Mouse (Mus musculus): ENCODE measurements around the gene Apol7a. TPM values are rescaled to one million over a fixed set of nuclear protein-coding genes. Genes with fewer than 3 reads are reported as not detected.

Apol7a gene
- total RNA-seq, 2 experiments from 2014 or later, result not detected

GRCm38 (mm10) chr15:77376920-77377319 lies 22.0 kb downstream of the Apol7a start:
- peak; percentile 67 to 81 for DNase-seq

GRCm38 (mm10) chr15:77370588-77370987 lies 28.3 kb downstream of the Apol7a start:
- no peak for DNase-seq

DNA sequence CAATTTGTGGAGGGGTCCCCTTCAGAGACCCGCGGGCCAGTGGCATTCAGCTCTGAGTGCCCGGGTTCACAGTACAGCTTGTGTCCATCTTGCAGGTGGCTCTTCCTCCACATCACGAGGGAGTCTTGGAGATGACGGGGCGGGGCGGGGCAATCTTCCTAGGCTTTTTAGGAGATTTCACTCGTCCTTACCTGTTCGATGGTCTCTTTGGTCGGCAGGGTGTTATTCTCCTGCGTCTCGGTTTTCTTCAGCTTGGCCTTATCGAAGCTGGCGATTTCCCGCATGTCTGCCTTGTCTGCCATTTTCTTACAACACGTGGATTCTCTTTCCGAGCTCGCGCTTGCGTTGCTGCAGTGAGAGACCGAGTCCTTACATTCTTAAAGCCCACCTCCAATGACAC lies 28.9 kb downstream of the Apol7a start:
- DNase-seq, result no peak

DNA sequence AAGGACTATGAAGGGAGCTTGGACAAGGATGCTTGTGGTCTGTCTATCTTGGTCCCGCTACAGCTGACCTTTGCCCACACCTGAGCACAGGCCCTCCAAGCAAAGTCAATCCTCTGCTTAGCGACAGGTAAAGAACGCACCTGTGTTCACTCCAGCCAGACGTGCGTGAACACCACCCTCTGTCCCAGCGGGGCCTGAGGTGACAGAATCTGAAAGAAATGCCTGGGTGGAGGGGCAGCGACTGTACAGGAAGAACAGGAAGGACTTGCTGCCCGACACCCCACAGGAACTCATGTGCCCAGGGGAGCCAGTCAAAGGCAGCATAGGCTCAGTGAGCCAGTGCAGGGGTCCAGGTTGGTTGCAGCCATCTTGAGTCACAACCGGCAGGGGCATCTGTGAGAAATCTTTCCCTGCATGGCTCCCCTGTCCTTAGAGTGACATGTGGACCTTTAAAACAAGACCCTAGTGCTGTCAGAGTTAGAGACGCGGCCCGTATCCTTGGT lies 30.0 kb downstream of the Apol7a start:
- no peak for DNase-seq

- DNase-seq, result peak; percentile 96 to 97
These were observed 30.8 kb downstream of the Apol7a start for GRCm38 (mm10) chr15:77368148-77368547.

DNA sequence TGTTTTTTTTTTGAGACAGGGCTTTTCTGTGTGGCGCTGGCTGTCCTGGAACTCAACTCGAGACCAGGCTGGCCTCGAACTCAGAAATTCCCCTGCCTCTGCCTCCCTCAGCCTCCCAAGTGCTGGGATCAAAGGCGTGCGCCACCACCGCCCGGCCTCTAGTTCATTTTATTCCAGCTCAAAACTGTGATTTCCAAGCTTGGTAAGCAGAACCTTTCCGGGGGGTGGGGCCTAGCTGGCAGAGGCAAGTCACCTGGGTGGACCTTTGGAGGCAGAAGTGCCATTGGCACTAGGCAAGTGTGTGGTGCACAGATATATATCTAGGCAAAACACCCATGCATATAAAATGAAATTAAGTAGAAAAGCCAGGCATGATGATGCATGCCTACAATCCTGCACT lies 31.4 kb downstream of the Apol7a start:
- DNase-seq, result peak; percentile 34 to 54

GRCm38 (mm10) chr15:77366706-77367484 lies 32.0 kb downstream of the Apol7a start:
- peak; percentile 86 to 91 for DNase-seq

DNA sequence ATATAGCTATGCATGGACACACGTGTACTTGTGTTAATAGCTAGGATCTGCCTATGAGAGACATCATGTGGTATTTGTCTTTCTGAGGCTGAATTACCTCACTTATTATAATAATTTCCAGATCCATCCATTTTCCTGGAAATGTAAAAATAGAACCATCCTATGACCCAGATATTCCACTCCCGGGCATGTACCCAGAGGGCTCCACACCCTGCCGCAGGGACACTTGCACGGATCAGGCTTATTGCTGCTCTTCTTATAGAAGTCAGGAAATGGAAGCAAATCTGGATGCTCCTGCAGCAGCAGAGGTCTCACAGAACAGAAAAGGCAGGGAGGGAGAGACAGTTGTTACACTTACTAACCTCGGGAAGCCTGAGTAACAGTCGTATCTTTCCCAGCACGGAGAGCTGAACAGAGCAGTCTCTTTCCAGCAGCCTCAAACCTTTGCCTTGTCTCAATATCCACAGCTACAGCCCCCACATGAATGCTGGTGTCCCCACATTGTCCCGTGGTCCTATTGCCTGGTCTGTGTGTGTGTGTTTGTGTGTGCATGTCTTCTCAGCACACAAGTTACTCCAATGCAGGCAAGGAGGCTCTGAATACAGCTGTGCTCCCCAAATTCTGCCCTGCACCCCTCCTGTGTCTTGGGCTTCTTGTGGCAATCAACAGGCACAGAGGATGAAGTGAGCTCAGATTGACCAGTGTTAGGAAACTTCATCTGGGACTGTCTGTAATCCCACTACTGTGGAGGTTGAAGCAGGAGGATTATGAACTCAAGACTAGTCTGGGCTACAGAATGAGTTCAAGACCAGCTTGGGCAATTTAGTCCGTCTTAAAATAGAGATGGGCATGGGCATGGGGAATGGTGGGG lies 33.0 kb downstream of the Apol7a start:
- DNase-seq, result peak in 1 of 2 experiments; percentile 39

DNA sequence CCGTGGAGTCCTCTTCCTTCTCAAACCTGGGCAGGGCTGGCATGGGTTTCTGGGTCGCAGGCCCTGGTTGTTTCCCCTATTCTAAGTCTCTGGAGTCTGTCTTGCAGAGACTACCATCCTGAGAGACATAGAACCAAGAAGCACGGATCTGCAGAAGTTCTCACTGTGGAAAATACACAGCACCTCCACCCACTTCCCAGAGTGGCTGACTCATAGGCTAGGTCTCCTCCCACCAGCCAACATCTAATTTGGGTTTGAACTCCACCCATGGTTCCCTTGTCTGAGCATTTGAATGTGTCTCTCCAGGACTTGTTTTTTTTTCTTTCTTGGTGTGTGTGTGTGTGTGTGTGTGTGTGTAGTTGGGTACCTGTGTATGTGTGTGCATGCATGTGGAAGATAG lies 34.9 kb downstream of the Apol7a start:
- peak; percentile 47 to 68 for DNase-seq

DNA sequence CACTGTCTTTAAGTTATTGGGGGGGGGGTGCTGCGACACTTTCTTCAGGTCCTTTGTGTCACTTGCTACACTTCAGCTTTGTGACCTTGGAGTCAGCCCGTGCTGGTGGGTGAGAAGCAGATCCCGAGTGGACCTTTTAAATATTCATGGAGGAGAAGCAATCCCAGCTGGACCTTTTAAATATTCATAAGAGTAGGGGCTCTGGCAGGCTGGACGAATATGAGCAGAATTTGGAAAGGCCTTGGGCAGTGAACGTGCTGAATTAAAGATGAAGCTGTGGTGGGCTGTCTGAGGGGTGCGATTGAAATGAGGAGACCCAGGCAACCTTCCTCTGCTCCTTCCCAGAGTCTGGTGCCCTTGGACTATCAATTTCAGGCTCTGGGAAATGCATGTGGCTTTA lies 35.3 kb downstream of the Apol7a start:
- no peak for DNase-seq

GRCm38 (mm10) chr15:77362952-77363351 lies 36.0 kb downstream of the Apol7a start:
- no peak for DNase-seq

GRCm38 (mm10) chr15:77359905-77360304 lies 39.0 kb downstream of the Apol7a start:
- no peak for DNase-seq

DNA sequence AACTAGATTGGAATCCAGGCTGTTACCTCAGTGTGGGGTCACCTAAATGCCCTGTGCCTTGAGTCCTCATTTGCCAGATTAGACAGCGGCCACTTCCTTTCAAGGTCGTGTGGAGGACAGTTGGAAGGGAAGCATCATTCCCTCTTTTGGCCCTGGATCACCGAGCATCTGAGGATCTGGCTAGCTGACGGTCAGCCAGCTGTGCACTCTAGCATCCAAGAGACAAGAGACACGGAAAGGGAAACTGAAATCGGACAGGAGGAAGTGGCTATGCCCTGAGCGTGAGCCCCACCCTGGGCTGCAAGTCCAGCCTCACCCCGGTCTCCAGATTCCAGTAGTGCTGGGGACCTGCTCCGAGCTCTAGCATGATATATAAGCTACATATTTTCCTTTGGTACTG lies 39.4 kb downstream of the Apol7a start:
- peak; percentile 27 to 53 for DNase-seq

- no peak for DNase-seq
These were observed 39.8 kb downstream of the Apol7a start for GRCm38 (mm10) chr15:77359084-77359483.

DNA sequence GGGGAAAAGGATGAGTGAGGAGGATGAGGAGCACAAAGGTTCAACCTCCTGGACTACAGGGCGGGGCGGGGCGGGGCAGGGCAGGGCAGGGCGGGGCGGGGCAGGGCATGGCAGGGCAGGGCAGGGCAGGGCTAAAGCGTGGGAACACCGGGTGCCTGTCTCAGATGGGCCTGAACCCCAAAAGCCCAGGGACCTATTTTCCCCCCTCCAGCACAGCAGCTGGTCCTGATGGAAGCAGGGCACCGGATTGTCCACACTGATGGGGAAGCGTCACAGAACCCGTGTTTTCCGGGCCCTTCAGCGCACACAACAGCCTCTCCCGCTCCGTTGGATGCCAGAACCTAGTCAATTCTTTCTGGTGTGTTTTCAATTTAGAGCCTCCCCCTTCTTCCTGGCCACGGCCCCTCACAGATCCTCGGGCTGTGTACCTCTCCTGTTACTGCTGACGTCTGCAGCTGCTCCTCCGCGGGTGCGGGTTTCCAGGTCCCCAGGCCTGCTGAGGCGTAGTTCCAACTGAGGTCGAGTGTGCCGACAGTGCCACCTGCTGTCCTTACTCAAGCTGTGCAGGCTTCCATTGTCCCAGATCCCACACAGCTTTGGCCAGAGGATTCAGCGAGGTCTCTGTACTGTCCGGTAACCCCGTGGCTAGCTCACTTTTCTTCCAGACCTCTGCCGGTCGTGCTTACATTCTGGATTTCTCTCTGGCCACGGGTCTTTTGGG lies 40.4 kb downstream of the Apol7a start:
- DNase-seq, result peak; percentile 87 to 90

- DNase-seq, result no peak
These were observed 42.6 kb downstream of the Apol7a start for GRCm38 (mm10) chr15:77356248-77356810.

DNA sequence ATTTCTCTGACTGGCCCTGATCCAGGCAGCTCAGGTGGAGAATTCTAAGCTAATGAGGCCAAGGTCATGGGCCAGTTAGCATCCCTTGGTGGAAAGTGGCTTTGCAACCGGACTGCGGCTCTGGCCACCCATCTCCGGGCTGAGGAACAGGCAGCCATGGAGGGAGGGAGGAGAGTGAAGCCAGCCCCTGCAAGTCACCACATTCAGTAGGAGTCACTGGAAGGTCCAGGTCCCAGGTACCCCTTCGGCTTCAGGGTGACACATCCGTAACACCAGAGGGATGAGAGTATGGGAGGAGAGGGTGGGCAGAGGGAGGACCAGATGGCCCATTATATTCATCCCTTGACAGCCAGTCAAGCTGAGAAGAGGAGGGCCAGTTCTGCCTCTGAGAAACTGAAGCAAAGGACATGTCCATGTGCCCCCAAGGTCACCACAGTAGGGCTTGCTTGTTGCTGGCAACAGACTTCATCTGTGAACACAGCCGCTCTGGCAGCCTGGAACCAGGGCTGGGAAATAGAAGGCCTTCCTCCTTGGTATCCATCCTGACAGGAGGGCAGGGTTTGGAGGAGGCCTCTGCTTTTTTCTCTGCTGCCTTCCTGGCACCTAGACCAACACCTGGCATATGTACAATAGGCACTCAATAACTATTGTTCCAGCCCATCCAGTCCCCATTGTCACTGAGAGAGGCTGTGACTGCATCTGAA lies 43.9 kb downstream of the Apol7a start:
- peak; percentile 27 to 36 for DNase-seq

GRCm38 (mm10) chr15:77354496-77354847 lies 44.4 kb downstream of the Apol7a start:
- DNase-seq, result no peak

DNA sequence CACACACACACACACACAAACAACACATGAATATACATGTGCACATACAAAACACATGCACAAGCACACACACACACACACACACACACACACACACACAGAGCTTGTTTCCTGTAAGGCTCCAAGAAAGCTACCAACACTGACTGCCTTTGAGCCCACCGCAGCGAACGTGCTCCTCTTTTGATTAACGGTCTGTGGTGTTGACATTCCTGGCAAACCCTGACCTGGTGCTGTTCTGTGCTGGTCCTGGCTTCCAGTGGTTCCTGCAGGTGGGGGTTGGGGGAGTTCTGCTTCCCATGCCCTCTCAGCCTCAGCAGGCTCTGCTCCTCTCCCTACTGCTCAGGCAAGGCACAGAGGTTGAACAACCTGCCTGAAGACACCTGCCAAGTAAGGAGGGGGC lies 45.1 kb downstream of the Apol7a start:
- no peak for DNase-seq

GRCm38 (mm10) chr15:77352863-77353262 lies 46.0 kb downstream of the Apol7a start:
- no peak for DNase-seq

GRCm38 (mm10) chr15:77350117-77350516 lies 48.8 kb downstream of the Apol7a start:
- no peak for DNase-seq
